Mouse (Mus musculus): Measurements from ENCODE around the gene Rora.

Gene Rora

DNA sequence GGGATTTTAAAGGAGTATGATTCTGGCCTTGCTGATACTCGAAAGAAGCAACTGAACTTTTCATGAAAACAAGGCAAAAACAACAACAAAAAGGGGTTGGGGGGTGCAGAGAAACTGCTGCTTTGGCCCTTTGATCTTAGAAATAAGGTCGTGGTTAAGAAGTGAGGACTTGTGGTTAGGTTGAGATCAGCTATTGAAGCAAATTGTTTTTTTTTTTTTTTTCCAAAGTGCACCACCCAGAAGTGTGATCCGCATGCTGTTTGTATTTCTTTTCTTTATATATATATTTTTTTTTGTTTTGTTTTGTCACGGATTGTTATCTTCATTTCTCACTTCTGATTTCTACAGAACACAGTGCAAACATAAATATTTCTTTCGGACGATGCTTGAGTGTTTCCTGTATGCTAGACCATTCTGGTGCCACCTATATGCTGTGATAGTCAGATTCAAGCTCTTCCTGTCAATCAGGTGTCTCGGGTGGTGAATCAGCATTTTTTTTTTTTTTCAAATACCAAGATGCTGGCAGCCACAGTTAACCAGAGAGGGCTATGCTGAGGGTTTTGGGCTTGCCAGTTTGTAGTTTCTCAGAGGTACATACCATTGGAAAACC is 644.3 kb downstream of the Rora start:
- no peak for DNase-seq

DNA sequence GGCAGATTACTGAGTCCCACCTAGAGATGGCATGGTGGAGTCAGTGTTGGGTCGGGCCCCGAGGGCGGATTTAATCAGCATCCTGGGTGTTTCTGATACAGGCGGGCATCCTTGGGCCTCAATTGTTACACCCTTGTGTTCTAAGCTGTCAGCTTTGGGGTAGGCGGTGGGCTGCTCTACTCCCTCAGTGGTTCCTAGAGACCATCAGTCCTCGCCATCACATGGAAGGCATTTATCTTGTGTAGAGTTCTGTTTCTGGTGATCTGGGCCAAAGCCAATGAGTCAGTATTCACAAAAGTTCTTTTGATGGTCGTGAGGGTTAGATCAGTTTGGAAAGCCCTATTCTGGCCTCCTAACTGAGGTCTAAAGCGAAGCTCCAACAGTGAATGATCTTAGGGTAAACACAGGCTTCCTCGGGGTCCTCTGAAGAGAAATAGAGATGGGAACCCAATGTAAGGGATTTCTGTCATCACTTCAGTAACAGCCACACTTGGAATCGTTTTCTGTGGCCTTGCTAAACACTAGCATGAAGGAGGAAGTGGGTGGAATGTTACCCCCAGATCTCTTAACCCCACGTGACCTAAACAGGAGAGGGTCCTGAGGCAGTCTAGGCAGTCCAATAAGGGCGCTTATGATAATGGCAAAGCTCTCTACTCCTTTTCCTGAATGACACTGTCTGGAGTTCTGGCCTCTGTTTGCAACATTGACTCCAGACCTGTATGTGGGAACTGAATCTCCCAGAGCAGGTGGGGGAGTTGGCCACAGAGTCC is 645.2 kb downstream of the Rora start:
- DNase-seq = no peak

DNA sequence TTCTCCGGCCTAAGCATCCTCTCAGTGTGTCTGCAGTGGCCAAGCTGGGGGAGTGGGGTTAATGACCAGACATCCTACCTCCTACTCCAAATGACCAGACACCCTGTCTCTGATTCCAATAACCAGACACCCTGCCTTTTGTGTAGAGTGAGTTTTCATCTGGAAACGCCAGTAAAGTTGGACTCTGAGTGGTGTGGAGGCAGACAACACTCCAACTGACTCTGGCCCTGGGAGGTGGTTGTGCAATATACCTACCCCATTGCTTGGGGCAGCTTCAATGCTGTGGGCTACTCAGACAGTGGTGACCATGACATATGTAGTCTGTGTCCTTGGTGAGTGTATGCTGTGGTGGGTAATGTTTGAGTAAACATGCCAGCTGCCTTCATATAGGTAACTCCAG is 645.9 kb downstream of the Rora start:
- no peak for DNase-seq

DNA sequence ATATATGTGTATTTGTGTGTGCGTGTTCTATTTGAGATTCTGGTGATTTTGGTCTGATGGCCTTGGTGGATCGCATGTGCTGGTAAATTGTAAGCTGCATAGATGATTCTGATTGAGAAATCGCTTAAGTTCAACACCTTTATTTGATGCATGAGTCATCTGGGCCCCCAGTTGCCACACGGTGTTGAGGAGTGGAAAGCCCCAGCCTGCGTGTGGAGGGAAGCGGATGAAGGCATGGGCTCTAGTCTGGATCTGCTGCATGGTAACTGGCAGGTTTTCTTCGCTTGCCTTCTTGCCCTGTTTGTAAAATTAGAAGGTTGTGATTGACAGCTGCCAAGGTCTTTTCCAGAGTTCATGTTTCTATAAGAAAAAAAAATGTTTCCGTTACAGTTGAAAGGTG is 646.7 kb downstream of the Rora start:
- DNase-seq = no peak

DNA sequence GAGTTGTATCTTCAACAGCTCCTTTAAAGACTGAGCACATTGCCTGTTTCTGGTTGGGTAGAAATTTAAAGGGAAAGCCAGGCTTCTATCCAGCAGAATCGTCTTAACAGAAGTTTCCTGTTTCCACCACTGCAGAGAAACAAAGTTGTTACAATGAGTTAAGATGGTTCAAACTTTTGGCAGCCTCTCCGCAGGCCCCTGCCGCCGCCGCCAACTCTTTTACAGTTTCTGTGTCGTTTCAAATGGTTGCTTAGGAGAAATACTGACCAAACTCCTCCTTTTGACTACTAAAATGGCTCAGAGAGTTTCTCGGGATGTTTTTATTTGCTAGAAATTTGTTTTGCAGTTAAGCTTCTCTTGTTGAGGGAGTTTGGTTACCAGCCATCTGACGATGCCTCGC is 647.9 kb downstream of the Rora start:
- no peak for DNase-seq

DNA sequence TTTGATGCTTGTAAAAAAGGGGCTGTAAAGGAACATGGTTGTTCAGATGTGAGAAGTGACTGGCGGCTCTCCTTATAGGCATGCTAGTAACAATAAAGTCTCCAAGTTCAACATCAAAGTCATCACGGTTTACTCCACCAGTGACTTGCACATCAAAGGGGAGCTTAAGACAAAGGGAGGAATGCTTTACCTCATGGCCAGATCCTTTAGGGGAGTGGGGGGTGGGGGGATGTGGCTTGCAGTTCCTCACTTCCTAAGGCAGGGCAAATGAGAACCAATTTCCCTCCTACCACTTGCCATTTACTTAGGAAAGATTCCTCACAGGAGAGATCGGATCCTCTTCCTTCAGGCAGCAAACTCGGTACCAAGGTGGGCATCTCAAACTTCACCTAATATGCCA is 648.4 kb downstream of the Rora start:
- DNase-seq = no peak

DNA sequence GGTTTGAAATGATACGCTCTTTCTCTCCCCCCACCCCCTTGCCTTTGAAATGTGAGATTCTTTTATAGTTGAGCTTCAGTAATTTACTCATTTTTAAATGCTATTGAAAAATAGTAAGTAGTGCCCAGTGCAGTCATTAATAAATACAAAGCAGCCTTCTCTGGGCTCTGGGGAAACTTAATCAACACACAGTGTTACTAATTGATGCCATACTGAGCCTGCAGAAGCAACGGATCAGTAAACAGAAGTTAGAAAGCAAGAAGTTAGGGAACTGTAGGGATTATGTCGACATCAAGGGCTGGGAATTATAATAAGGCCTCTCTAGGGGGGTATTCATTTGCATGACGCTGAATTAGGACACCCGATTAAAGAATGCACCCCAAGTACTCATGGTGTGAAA is 649.3 kb downstream of the Rora start:
- DNase-seq = no peak

DNA sequence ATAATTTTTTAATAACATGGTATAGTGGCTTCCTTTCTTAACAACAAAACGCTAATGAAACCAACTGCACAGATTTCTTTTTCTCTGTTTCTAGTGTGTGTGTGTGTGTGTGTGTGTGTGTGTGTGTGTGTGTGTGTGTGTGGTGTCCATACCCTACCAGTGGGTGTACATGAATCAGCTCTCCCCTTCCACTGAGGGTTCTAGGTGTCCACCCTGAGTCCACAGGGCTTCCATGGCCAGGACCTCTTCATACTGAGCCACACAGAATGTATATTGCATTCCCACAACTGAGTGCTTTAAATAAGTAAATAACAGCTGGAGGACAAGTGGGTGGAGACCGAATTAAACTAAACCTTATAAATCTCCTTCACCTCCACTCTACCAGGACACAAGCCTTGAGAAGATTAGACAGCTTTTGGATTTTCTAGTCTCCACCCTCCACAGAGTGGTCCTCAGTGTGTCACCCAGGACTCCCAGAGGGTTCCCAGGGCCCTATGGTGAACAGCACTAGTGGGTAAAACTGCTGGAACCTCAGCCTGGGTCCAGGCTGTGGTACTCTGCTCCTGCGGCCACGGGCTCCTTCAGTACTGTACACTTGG is 649.9 kb downstream of the Rora start:
- DNase-seq = no peak

DNA sequence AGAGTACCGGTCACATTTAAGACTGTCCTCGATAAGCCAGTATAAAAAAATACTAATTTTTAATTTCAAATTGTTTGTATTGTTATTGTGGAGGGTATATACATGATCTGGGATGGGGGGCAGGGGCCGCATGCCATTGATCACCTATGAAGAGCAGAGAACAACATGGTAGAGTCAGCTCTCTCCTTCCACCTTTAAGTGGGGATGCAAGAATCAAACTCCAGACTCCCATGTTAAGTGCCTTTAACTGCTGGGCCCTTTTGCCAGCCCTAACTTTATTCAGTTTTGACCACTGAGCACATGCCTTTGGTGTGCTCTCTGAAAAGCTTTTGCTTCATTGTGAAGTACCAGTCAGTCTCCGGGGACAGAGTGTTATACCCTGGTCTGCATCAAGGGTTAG is 650.4 kb downstream of the Rora start:
- no peak for DNase-seq

DNA sequence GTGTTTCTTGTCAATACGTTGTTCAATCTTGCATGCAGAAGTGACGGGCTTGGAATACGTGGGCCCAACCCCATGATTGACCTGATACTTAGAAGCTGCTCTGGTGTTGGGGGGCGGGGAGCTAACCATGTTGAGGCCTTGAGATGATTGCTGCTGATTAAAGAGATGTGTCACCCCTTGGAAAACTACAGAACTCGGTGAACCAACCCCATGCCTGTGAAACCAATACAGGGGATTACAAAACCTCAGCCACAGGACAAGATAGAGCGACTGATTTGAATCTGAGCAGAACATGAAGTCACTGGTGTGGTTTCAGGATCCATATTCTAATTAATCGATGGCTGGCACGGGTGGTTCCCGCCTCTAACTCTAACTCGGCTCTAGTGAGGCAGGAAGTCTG is 650.9 kb downstream of the Rora start:
- DNase-seq = no peak

DNA sequence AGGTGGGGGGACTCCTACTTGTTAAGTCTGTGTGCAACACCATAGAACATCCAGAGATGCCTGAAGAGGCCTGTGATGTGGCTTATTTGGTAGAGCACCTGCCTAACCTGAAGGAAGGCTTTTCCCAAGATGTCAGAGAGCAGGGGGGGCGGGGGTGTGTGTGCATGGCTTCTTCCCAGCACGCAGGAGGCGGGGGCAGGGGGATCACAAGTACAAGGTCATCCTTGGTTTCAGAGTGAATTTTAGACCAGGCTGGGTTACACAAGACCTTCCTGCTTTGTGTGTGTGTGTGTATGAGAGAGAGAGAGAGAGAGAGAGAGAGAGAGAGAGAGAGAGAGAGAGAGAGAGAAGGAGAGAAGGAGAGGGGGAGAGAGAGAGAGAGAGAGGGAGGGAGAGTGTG is 651.4 kb downstream of the Rora start:
- no peak for DNase-seq

DNA sequence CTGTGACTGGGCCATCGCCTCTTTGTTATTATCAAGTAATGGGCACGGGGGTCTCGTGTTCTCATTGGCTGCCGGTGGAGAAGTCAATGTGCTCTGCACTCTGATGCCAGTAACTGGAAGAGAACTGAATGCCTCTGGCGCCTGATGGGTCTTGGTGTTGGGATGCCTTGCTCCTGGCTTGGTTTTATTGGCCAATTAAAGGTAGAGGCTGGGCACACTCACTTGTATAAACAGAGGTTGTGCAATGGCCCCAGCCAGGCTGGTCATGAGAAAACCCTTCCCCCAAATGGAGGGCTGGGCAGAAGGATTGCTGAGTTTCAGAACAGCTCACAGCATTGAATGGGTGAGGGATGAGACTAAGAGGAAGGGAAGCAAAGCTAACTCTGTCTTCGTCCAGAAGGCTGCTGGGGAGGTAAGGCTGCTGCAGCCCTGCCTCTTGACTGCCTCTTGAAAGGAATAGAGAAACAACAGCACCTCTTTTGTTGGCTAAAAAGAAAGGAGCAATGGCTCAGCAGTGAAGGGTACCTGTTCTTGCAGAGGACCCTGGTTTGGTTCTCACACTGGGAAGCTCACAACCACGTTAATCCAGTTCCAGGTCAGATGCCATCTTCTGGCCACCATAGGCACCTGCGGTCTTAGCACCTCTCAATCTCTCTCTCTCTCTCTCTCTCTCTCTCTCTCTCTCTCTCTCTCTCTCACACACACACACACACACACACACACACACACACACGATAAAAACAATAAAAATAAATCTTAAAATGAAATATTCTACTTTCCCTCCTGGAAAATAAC is 653.3 kb downstream of the Rora start:
- DNase-seq = no peak

DNA sequence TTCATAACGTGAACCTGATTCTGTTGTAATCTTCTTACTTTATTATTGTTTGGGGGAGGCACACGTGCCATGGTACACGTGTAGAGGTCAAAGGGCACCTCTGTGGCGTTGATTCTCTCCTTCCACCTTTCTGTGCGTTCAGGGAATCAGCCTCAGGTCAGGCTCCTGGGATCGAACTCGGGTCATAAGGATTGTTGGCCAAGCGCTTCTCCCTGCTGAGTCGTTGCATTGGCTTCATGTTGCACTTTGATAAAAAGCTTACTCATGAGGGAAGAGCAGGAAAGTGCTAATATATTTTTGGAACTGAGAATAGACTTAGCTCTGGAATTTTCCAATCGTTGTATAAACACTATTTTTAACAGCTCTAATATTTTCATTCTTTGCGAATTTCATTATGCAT is 654.4 kb downstream of the Rora start:
- DNase-seq = no peak

DNA sequence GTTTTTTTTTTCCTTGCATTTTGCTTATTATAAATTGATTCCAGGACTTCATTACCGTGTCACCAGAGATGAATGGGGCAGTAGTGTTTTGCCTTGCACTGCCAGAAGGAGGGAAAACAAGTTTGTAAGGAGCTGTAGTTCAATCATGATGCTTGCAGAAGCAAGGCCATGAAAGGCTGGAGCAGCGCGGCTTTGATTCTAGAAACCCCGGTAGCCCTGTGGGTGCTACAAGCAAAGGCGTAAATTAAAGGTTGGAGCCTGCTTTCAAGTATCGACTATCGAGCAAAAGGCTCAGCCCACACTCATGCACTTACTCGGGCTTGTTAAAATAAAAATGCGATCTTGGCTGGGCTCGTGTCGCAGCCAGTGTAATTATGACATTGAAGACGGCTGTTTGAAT is 656.9 kb downstream of the Rora start:
- DNase-seq = no peak

DNA sequence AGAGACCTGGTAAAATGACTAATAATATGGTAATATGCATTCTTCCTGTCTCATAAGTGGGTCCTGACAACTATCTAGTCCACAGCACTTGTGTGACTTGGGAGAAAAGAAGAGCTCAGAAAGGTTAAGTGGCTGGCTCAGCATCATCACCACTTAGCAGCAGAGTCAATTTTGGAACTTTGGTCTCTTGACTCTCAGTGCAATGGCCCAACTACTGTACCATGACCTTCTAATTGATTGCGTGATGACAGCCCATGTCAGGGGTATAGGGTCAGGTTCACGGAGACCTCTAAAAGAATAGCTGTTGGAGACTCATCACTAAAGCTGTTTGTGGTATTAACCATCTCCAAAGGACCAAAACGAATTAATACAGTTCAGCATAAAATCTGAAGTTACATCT is 659.7 kb downstream of the Rora start:
- DNase-seq = no peak

DNA sequence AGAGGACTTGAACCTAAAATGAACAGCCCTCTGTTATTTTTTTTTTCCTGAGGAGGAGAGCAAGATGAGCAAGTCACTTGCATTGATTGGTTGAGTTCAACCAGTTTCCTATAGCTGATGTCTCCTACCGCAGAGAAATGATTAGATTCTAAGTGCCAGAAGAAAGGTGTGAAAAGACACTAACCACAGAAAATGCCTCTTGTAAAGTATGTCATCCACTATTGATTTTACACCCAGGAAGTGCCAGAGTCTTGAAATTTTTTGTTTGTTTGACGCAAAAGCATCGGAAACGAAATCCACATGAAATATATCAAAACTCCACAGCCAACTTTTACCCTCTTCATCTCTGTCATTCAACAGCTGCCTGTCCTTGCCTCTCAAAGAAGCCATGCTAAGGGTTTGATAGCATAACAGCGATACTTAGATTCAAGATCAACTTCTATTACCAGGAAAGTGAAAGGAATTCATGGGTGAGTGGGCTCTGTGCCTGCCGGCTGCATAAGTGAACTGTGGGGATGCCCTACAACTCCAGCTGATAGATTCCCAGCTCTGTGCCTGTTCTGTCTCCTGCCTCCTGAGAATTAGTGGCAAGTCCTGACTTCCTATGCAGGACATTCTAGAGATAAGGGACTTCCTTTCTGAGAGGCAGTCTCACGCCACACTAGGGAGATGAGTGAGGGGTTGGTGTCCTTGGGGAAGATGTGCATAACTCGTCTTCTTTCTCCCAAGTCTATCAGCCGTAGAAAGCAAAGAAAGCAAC is 661.0 kb downstream of the Rora start:
- DNase-seq = no peak

DNA sequence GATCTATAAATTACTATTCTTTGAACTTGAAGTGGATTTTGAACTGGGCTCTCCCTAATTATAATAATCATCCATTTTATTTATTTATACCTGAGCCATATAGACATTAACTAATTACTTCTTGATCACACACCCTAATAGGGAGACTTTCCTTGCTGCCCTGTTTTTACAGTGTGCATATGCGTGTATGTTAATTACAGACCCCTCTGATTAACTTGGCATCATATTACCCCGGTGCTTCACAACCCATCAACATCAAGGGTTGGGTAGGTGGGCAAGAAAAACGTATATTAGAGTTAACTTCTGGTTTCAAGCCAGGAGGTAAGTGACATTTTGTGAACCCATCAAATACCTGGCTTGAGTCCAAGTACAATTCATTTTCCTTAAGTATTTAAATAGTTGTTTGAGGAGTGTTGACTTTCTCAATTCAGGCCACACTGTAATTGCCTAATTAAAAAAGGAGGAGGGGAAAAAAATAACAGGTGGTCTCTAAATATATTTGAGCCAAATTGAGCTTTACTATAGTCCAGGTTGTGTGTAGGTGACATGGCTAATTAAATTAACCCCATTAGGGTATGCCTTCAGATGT is 664.0 kb downstream of the Rora start:
- DNase-seq = no peak

DNA sequence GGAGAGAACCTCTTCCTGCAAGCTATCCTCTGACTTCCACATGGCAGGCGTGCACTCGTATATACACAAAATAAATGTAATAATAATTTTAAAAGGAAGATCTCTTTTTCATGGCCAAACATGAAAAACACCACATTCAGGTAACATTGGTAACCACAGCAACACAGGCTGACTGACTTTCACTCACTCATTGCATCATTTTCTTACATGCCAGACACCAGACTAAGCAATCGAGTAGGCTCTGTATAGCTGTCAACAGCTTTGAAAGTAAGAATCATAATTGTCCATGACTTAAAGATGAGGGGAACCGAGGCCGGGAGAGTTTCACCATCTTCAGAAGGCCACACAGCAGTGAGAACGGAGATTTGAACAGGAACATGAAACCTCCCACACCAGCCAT is 665.8 kb downstream of the Rora start:
- no peak for DNase-seq

DNA sequence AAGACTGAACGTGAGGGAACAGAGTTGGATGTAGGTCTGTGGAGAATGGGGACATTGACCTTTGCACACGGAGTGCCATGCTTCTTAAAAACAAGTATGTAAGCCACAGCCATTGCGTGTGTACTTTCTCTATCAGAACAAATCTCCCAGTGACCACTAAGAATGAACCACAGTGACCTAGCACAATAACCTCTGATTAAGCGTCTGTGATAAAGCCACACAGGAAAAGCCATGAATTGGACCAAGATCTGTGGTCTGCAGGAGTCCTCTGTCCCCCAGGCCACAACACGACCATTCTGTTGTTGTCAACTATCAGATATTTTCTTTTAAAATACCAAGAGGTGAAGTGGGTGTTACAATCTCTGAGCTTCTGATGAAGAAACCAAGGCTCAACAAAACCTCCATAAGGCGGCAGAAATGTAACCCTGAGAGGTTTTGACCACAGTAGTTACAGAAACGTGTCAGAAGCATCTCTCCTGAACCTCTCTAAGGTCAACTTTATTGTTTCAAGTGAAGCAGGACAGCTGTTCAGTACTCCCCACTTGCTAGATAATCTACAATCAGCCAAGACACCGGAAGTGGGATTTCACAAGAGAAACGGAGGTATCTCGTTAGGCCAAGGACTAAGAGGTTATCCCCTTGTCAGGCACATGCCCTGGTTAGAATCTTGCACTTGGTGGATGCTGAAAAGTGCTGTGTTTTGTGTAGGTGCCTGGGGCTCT is 666.5 kb downstream of the Rora start:
- DNase-seq = no peak

DNA sequence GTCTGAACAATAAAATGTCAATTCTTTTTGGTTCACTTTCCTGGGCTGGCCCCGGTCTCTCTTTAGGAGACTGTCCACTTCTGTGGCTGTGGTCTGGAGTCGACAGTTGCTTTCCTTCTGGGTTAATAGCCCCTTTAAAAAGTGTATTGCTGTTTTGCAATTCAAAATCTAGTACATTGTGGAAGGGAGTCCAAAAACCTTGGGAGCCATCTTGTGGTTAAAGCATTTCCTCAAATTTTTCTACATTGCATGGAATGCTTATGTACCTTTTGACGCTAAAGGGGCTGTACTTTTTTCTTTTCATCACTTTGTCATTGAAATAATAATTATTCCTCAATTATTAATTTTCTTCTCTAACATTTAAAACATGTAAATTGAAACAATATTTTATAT is 667.0 kb downstream of the Rora start:
- no peak for DNase-seq

DNA sequence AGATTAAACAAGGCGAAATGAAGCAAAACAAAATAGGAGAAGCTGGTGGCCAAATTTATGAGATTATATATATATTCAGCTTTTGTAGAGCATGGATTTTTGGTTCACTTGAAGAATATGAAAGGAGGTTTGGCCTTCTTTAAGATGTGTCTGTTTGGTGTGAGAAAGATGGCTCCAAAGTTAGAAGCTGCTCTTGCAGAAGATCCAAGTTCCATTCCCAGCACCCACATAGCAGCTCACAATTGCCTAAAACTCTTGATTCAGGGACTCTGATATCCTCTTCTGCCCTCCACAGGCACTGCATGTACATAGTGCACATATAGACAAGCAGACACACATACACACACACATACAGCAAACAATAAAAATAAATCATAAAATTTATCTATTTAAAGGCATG is 668.4 kb downstream of the Rora start:
- no peak for DNase-seq

DNA sequence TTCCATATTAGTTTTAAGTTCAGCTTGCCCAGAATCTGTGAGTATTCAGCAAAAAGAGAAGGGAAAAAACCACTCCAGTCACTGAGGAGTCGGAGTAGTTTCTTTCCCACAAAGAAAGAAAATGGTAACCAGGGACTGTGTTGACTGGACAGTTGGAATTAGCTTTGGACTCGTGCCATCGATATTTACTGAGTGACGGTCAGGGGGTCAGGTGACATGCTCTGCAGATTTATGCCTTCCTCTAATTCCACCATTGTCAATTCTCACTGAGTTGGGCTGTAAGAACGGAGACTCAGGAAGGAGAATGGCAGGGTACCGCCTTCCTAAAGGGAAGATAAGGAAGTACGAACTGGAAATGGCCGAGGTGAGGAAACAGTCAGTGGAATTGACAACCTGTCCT is 670.2 kb downstream of the Rora start:
- no peak for DNase-seq

All from thymus, adult 18-20 months (tissue).